Mouse (Mus musculus): Measurements from ENCODE around the gene Nasp. TPM values are rescaled to one million over a fixed set of nuclear protein-coding genes. Genes with fewer than 3 reads are reported as not detected.
A peak's percentile ranks its signal among the peaks of the same experiment; 100 is the strongest.
"Not testable (repeated sequence)": the region's sequence is repeated elsewhere in the genome, so short reads cannot be mapped to it uniquely, and the experiment has no call there.

Nasp gene
- polyA plus RNA-seq, 1 experiment from 2014 or later: 99.2 TPM

DNA sequence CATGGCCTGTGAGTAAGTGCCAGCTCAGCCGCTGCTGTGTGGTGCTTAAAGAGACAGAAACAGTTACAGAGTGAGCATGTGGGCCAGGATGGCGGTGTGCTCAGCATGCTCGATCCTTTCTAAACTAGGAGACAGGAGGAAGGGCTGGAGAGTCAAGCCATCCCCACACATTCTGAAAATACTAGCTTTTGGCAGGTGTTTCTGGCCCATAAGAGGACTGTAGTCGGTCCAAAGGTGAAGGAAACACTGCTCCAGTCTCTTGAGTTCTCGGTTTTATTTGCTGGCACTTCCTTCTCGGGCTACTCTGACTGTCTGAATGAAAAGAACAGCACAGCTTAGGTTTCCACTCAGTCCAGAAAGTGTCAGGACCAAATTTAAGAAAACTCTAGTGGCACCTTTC, 33.1 kb upstream of the Nasp start:
- 72% methylated on average over 6 of the region's 6 CpGs for WGBS
- Histone ChIP-seq H3K27me3 (replicated peaks; ENCODE audit: control insufficient read depth, insufficient read depth, low read length) (no peaks in the 10 kb centered on the region), H3K9me3 (ENCODE audit: control insufficient read depth, low read length) (no peaks in the 10 kb centered on the region), H3K4me2 (ENCODE audit: low read depth, low read length) (no peak overlapping the region), H3K9ac (ENCODE audit: low read depth, low read length) (no peak overlapping the region), H3K36me3 (ENCODE audit: control insufficient read depth, insufficient read depth, low read length) (no peaks in the 10 kb centered on the region), H3K4me3 (ENCODE audit: low read depth, low read length) (no peak overlapping the region), H3K27ac (replicated peaks; ENCODE audit: low read depth, low read length) (no peak overlapping the region), H3K4me1 (ENCODE audit: control insufficient read depth, insufficient read depth, low read length) (no peaks in the 10 kb centered on the region)
- DNase-seq (ENCODE audit: low spot score) (no peak), ATAC-seq (ENCODE audit: low read depth) (no peak)

DNA sequence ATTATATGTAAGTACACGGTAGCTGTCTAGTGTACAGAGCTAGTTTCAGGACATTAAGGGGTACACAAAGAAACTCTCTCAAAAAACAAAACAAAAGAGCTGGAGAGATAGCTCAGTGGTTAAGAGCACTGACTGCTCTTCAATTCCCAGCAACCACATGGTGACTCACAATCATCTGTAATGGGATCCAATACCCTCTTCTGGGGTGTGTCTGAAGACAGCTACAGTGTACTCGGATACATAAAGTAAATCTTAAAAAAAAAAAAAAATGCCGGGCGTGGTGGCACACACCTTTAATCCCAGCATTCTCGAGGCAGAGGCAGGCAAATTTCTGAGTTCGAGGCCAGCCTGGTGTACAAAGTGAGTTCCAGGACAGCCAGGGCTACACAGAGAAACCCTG, 32.2 kb upstream of the Nasp start:
- H3K9ac ChIP-seq (ENCODE audit: low read depth, low read length); H3K27me3 ChIP-seq (replicated peaks; ENCODE audit: control insufficient read depth, insufficient read depth, low read length); H3K4me1 ChIP-seq (ENCODE audit: control insufficient read depth, insufficient read depth, low read length); DNase-seq (ENCODE audit: low spot score); H3K36me3 ChIP-seq (ENCODE audit: control insufficient read depth, insufficient read depth, low read length); H3K27ac ChIP-seq (replicated peaks; ENCODE audit: low read depth, low read length); H3K4me3 ChIP-seq (ENCODE audit: low read depth, low read length); H3K9me3 ChIP-seq (ENCODE audit: control insufficient read depth, low read length); H3K4me2 ChIP-seq (ENCODE audit: low read depth, low read length); ATAC-seq (ENCODE audit: low read depth): not testable (repeated sequence)
- 81% methylated on average over 6 of the region's 6 CpGs for WGBS

DNA sequence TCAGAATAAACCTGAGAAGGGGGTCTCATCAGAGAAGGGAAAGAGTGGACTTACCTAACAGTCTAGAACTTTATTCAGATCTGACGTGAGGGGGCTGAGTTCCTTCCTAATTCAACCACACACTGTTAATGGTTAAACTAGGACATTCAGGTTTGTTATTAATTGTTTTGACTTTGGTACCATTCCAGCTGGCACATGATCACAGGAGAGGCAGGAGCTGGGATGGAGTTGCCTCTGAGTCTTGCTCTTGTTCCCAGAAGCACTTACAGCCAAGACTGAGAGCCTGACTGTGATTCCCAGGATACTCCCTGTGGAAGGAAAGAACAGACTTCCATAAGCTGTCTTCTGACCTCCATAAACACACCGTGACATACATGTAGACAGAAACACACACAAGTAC, 31.7 kb upstream of the Nasp start:
- no peaks in the 10 kb centered on the region for H3K9me3 ChIP-seq (ENCODE audit: control insufficient read depth, low read length)
- DNase-seq (ENCODE audit: low spot score) (peak; percentile 9), ATAC-seq (ENCODE audit: low read depth) (no peak)
- H3K4me3 ChIP-seq (ENCODE audit: low read depth, low read length): no peak overlapping the region
- no peaks in the 10 kb centered on the region for H3K4me1 ChIP-seq (ENCODE audit: control insufficient read depth, insufficient read depth, low read length)
- WGBS: 72% methylated on average over 2 of the region's 2 CpGs
- no peak overlapping the region for H3K4me2 ChIP-seq (ENCODE audit: low read depth, low read length)
- H3K9ac ChIP-seq (ENCODE audit: low read depth, low read length): no peak overlapping the region
- no peak overlapping the region for H3K27ac ChIP-seq (replicated peaks; ENCODE audit: low read depth, low read length)
- no peaks in the 10 kb centered on the region for H3K27me3 ChIP-seq (replicated peaks; ENCODE audit: control insufficient read depth, insufficient read depth, low read length)
- H3K36me3 ChIP-seq (ENCODE audit: control insufficient read depth, insufficient read depth, low read length): no peaks in the 10 kb centered on the region

DNA sequence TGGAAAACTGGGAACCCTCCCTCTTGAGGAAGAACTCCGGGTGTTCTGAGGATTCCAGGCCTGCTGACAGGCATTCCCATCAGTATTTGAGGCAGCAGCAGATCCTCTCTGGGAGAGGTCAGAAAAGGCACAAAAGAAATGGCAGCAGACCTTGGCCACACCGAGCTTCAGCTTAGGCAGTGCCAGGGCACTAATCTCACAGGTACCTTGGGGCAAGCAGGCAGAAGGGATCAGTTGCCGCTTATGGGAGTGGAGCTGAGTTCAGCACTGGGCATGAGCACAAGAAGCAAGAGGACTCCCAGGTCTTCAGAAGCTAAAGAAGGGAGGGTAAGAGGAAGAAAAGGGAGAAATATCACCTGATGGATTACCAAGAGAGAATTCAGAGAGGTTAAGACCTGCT, 30.2 kb upstream of the Nasp start:
- Histone ChIP-seq H3K36me3 (ENCODE audit: control insufficient read depth, insufficient read depth, low read length) (no peaks in the 10 kb centered on the region), H3K4me2 (ENCODE audit: low read depth, low read length) (no peak overlapping the region), H3K4me3 (ENCODE audit: low read depth, low read length) (no peak overlapping the region), H3K27me3 (replicated peaks; ENCODE audit: control insufficient read depth, insufficient read depth, low read length) (no peaks in the 10 kb centered on the region), H3K4me1 (ENCODE audit: control insufficient read depth, insufficient read depth, low read length) (no peaks in the 10 kb centered on the region), H3K9me3 (ENCODE audit: control insufficient read depth, low read length) (no peaks in the 10 kb centered on the region), H3K9ac (ENCODE audit: low read depth, low read length) (no peak overlapping the region), H3K27ac (replicated peaks; ENCODE audit: low read depth, low read length) (no peak overlapping the region)
- DNase-seq (ENCODE audit: low spot score): no peak
- ATAC-seq (ENCODE audit: low read depth): no peak
- WGBS: 44% methylated on average over 3 of the region's 3 CpGs

DNA sequence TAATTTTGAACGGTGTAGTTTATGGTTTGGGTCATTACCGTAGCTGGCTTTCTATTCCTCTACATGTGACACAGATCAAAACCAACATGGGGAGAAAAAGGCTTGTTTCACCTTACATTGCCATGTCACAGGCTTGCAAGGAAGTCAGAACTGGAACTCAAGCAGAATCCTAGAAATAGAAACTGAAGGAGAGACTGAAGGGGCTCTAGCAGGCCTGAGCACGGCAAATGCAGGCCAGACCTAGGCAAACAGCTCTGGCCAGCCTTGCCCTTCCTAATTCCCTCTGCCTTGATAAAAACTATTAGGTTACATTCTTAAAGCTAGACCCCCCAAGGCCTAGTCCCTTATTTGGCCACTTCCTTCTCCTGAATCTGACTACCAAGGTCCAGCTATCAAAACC, 27.9 kb upstream of the Nasp start:
- 67% methylated on average over 3 of the region's 3 CpGs for WGBS
- H3K9ac ChIP-seq (ENCODE audit: low read depth, low read length): no peak overlapping the region

DNA sequence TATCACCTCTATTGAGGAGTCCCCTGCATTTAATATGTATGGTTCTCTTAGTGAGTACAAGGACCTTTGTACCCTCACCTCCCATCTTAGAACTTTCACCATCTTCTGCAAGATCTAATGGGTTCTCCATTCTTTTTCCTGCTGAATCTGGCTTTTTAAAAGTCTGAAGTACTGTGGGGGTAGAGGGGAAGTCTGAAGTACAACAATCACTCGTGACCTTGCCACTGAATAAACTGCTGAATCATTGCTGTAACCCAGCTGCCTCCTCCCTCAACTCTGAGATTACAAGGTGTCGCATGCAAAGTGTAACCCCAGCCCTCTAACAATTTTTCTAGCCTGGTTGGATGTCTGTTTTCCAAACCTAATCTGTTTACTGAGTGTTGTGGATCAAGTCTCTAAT, 27.4 kb upstream of the Nasp start:
- DNase-seq (ENCODE audit: low spot score): no peak
- Histone ChIP-seq H3K4me2 (ENCODE audit: low read depth, low read length) (no peak overlapping the region), H3K9me3 (ENCODE audit: control insufficient read depth, low read length) (no peaks in the 10 kb centered on the region), H3K36me3 (ENCODE audit: control insufficient read depth, insufficient read depth, low read length) (no peaks in the 10 kb centered on the region), H3K9ac (ENCODE audit: low read depth, low read length) (no peak overlapping the region), H3K4me3 (ENCODE audit: low read depth, low read length) (no peak overlapping the region), H3K4me1 (ENCODE audit: control insufficient read depth, insufficient read depth, low read length) (peaks cover 2% of the 10 kb centered on the region), H3K27ac (replicated peaks; ENCODE audit: low read depth, low read length) (no peak overlapping the region), H3K27me3 (replicated peaks; ENCODE audit: control insufficient read depth, insufficient read depth, low read length) (no peaks in the 10 kb centered on the region)
- 54% methylated on average over 2 of the region's 2 CpGs for whole genome bisulfite sequencing
- ATAC-seq (ENCODE audit: low read depth): no peak

More for the DNA sequence above, 27.9 kb upstream of the Nasp start:
- DNase-seq (ENCODE audit: low spot score) (no peak), ATAC-seq (ENCODE audit: low read depth) (no peak)
- Histone ChIP-seq H3K27ac (replicated peaks; ENCODE audit: low read depth, low read length) (no peak overlapping the region), H3K4me1 (ENCODE audit: control insufficient read depth, insufficient read depth, low read length) (no peaks in the 10 kb centered on the region), H3K4me2 (ENCODE audit: low read depth, low read length) (no peak overlapping the region), H3K4me3 (ENCODE audit: low read depth, low read length) (no peak overlapping the region), H3K9me3 (ENCODE audit: control insufficient read depth, low read length) (no peaks in the 10 kb centered on the region), H3K36me3 (ENCODE audit: control insufficient read depth, insufficient read depth, low read length) (no peaks in the 10 kb centered on the region), H3K27me3 (replicated peaks; ENCODE audit: control insufficient read depth, insufficient read depth, low read length) (no peaks in the 10 kb centered on the region)

DNA sequence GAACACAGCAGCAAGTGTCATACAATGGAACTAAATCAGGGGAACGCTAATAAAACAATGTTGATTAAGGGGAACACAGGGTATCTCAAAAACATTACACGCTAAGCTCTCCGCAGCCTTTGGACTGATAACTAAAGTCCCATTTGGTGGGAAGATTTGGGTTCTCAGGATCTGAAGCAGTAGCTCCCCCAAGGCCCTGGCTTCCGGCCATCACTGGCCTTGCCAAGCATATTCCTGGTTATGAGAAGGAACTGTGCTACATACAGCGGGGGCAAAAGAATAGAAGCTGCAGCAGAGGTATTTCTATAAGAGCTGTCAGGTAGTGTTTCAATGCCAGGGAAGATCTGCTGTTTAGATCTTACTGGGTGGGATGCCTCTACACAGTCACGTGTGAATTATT, 25.5 kb upstream of the Nasp start:
- Histone ChIP-seq H3K9ac (ENCODE audit: low read depth, low read length) (no peak overlapping the region), H3K4me2 (ENCODE audit: low read depth, low read length) (no peak overlapping the region), H3K27ac (replicated peaks; ENCODE audit: low read depth, low read length) (no peak overlapping the region), H3K4me1 (ENCODE audit: control insufficient read depth, insufficient read depth, low read length) (peaks cover 7% of the 10 kb centered on the region), H3K4me3 (ENCODE audit: low read depth, low read length) (no peak overlapping the region), H3K27me3 (replicated peaks; ENCODE audit: control insufficient read depth, insufficient read depth, low read length) (no peaks in the 10 kb centered on the region), H3K36me3 (ENCODE audit: control insufficient read depth, insufficient read depth, low read length) (peaks cover 14% of the 10 kb centered on the region), H3K9me3 (ENCODE audit: control insufficient read depth, low read length) (no peaks in the 10 kb centered on the region)
- WGBS: 89% methylated on average over 6 of the region's 6 CpGs
- ATAC-seq (ENCODE audit: low read depth) (no peak), DNase-seq (ENCODE audit: low spot score) (no peak)

DNA sequence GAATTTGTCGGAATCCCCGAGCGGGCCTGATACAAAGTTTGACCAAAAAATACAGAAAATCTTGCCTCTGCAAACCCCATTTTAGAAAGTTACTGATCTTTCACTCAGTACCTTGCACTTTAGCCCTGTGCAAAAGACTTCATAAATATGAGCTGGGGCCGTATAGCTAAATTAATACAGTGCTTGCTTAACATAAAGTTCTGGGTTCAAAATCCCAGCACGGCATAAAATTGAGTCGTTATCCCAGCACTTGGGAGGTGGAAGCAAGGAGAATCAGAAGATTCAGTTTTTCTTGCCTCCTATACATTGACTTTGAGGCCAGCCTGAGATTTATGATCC, 24.0 kb upstream of the Nasp start:
- no peak for DNase-seq (ENCODE audit: low spot score)
- Histone ChIP-seq H3K27ac (replicated peaks; ENCODE audit: low read depth, low read length) (peak overlapping the region; percentile 92), H3K27me3 (replicated peaks; ENCODE audit: control insufficient read depth, insufficient read depth, low read length) (no peaks in the 10 kb centered on the region), H3K4me1 (ENCODE audit: control insufficient read depth, insufficient read depth, low read length) (peaks cover 9% of the 10 kb centered on the region), H3K9me3 (ENCODE audit: control insufficient read depth, low read length) (no peaks in the 10 kb centered on the region), H3K4me2 (ENCODE audit: low read depth, low read length) (peak overlapping the region; percentile 55), H3K36me3 (ENCODE audit: control insufficient read depth, insufficient read depth, low read length) (peaks cover 28% of the 10 kb centered on the region), H3K9ac (ENCODE audit: low read depth, low read length) (peak overlapping the region; percentile 89), H3K4me3 (ENCODE audit: low read depth, low read length) (peak overlapping the region; percentile 79)
- peak; percentile 7; the same call in 1 of the 2 replicates for ATAC-seq (ENCODE audit: low read depth)
- 9% methylated on average over 6 of the region's 6 CpGs for WGBS

DNA sequence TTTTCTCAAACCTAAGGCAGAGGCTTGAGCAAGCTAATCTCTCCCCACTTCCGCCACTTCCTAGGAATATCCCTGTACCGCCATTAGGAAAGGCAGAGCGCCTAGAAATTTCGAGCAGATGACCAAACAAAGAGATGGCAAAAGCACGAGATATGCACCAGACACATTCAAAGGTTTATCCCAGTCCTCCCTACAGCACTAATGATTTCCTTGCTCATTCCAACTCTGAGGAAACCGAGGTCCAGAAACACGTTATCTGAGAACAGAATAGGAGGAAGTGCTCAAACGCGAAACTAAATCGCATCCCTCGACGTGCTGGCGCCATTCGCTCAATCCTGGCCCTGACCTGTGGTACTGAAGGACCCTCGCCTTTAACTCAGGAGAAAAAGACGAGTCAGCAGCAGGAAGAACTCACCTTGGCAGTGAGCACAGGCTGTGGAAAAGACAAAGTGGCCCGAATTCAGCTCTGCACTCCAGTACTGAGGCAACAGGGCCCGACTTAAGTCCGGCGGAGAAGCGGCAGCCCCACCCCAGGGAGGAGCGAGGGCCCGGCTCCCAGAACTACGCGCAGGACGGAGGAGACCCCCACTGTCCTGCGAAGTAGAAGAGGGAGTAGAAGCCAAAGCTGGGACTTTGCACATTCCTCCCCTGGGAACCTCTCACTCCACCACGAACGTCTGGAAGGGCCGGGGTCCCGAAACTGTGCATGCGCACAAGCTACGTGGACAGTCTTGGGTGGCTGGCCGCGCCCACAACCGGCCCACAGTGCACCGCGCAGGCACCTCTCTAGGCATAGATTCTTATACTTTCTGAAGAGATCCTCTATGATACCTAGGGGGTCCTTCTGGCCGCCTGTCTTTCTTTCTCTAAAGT, 23.4 kb upstream of the Nasp start, which contains the start of gene Akr1a1:
Gene Akr1a1, minus strand, starts transcription at position 757 of the 873 bp plus-strand sequence.
- ATAC-seq (ENCODE audit: low read depth) (peak; percentile 100), DNase-seq (ENCODE audit: low spot score) (peak; percentile 98)
- Histone ChIP-seq H3K27me3 (replicated peaks; ENCODE audit: control insufficient read depth, insufficient read depth, low read length) (no peaks in the 10 kb centered on the region), H3K27ac (replicated peaks; ENCODE audit: low read depth, low read length) (peak within 1 kb of the TSS; percentile 92), H3K4me1 (ENCODE audit: control insufficient read depth, insufficient read depth, low read length) (peaks cover 9% of the 10 kb centered on the region), H3K9me3 (ENCODE audit: control insufficient read depth, low read length) (no peaks in the 10 kb centered on the region), H3K4me3 (ENCODE audit: low read depth, low read length) (peak within 1 kb of the TSS; percentile 79), H3K9ac (ENCODE audit: low read depth, low read length) (peak within 1 kb of the TSS; percentile 89), H3K4me2 (ENCODE audit: low read depth, low read length) (peak within 1 kb of the TSS; percentile 90), H3K36me3 (ENCODE audit: control insufficient read depth, insufficient read depth, low read length) (peaks cover 34% of the 10 kb centered on the region)
- WGBS: under 1% methylated on average over 29 of the region's 39 CpGs

Measured in embryonic facial prominence, embryonic 14.5 days (tissue).